Mouse (Mus musculus): ENCODE measurements around the gene Pecam1. TPM values are rescaled to one million over a fixed set of nuclear protein-coding genes. Genes with fewer than 3 reads are reported as not detected.
"Not testable (repeated sequence)": the region's sequence is repeated elsewhere in the genome, so short reads cannot be mapped to it uniquely, and the experiment has no call there.

The Pecam1 gene
- polyA plus RNA-seq, 1 experiment = 13.6 TPM

DNA sequence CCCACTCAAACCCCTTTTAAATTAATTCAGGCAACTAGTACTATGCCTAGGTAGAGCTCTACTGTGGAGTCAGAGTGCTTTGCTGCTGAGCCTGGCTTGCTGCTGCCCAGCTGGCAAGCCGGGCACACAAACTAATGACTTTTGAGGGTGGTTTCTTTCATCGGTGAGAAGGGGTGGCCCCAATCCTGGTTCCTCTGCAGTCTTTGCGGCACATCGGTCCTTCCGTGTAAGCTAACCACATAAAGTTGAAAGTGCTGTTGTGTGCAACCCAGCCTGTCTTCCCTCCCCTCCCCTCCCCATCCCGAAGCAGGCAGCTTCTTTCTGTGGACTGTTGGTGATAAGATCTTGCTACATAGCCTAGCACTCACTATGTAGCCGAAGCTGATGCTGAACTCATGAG is 1.7 kb upstream of the Pecam1 start:
- H3K36me3 ChIP-seq (replicated peaks; ENCODE audit: low read length) = peaks cover 15% of the 10 kb centered on the region
- H3K4me1 ChIP-seq = peaks cover 29% of the 10 kb centered on the region
- peak overlapping the region; percentile 78 for H3K4me3 ChIP-seq (replicated peaks)
- H3K27me3 ChIP-seq (replicated peaks) = peaks cover 53% of the 10 kb centered on the region
- H3K9me3 ChIP-seq = peaks cover 18% of the 10 kb centered on the region; the same call in 1 of the 2 replicates
- TF ChIP-seq GATA1 (IDR thresholded peaks at IDR 0.05; ENCODE audit: borderline replicate concordance, low read length) (no peak), FLI1 (IDR thresholded peaks at IDR 0.05; ENCODE audit: low read length) (no peak)

DNA sequence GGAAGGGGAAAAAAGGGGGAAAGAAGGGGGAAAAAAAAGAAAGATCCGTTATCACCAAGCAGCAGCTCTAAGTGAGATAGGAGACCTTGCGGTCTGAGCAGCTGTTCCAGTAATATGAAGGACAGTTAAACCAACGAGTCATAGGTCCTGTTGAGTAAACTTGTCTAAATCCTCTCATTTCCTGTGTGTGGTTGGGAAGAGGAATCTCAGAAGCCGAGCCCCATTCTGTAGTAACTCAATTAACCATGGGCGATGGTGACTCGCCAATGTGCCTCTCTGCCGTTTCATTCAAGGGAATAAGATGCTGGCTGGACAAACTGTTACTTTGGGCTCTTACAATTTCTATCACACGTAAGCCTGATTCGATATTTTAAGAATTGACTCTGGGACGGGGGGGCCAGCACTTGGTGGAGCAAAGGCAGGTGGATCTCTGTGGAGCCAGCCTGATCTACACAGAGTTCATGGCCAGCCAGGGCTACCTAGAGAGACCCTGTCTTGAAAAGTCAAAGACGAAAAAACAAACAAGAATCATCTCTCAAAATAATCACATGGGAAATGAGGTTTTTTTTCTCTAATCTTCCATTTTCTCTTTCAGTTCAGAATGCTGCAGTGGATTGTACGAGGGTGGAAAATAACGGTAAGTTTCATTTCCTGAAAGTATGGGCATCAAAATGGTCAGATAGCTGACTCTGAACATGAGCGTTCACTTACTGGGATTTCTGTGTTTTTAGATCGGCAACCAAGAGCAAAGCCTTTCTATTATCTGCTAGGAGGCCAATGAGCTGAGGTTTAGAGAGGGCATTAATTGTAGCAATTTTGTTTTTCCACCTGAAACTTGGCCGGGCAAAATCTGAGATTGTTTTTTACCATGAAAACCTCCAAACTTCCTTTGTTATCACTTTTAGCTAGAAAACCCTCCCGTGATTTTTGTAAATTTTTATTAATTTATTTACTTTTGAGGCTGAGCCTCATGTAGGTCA is 901 bp upstream of the Pecam1 start, which contains the start of gene Milr1:
Gene Milr1 (plus strand): TSS at position 188 of the 980 bp plus-strand sequence.
- peaks cover 11% of the 10 kb centered on the region for H3K36me3 ChIP-seq (replicated peaks; ENCODE audit: low read length)
- H3K4me3 ChIP-seq (replicated peaks) = peak within 1 kb of the TSS; percentile 83
- peaks cover 15% of the 10 kb centered on the region; the same call in 1 of the 2 replicates for H3K9me3 ChIP-seq
- peaks cover 53% of the 10 kb centered on the region for H3K27me3 ChIP-seq (replicated peaks)
- peaks cover 27% of the 10 kb centered on the region for H3K4me1 ChIP-seq
- no peak for TF ChIP-seq FLI1 (IDR thresholded peaks at IDR 0.05; ENCODE audit: low read length)
- no peak for TF ChIP-seq GATA1 (IDR thresholded peaks at IDR 0.05; ENCODE audit: borderline replicate concordance, low read length)

DNA sequence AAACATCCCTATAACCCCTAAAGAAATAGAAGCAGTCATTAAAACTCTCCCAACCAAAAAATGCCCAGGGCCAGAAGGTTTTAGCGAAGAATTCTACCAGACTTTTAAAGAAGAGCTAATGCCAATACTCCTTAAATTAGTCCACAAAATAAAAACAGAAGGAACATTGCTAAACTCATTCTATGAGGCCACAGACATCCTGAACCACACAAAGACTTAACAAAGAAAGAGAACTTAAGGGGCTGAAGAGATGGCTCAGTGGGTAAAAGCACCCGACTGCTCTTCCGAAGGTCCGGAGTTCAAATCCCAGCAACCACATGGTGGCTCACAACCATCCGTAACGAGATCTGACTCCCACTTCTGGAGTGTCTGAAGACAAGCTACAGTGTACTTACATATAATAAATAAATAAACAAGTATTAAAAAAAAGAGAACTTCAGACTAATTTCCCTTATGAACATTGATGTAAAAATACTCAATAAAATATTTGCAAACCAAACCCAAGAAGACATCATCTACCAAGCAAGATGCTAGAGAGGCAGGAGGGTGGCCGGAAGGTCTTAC is 789 bp downstream of the Pecam1 start:
- Histone ChIP-seq H3K4me1 (peaks cover 27% of the 10 kb centered on the region), H3K9me3 (peaks cover 13% of the 10 kb centered on the region; the same call in 1 of the 2 replicates), H3K27me3 (replicated peaks) (peaks cover 47% of the 10 kb centered on the region)
- not testable (repeated sequence) for H3K4me3 ChIP-seq (replicated peaks); H3K36me3 ChIP-seq (replicated peaks; ENCODE audit: low read length)

- Histone ChIP-seq H3K9me3 (0 out of 2 replicates have a peak, but pooled peaks cover 5% of the 10 kb centered on the region), H3K4me1 (peaks cover 12% of the 10 kb centered on the region), H3K27me3 (replicated peaks) (peaks cover 9% of the 10 kb centered on the region), H3K36me3 (replicated peaks; ENCODE audit: low read length) (no peaks in the 10 kb centered on the region), H3K4me3 (replicated peaks) (no peak overlapping the region)
- TF ChIP-seq FLI1 (IDR thresholded peaks at IDR 0.05; ENCODE audit: low read length) (no peak), GATA1 (IDR thresholded peaks at IDR 0.05; ENCODE audit: borderline replicate concordance, low read length) (no peak)
Measured at GRCm38 (mm10) chr11:106744949-106745348, 5.5 kb downstream of the Pecam1 start.

GRCm38 (mm10) chr11:106742388-106742841 is 8.0 kb downstream of the Pecam1 start:
- peaks cover 9% of the 10 kb centered on the region for H3K27me3 ChIP-seq (replicated peaks)
- peaks cover 11% of the 10 kb centered on the region for H3K4me1 ChIP-seq
- H3K36me3 ChIP-seq (replicated peaks; ENCODE audit: low read length) = no peaks in the 10 kb centered on the region
- 0 out of 2 replicates have a peak, but pooled peaks cover 5% of the 10 kb centered on the region for H3K9me3 ChIP-seq
- no peak for TF ChIP-seq FLI1 (IDR thresholded peaks at IDR 0.05; ENCODE audit: low read length)
- TF ChIP-seq GATA1 (IDR thresholded peaks at IDR 0.05; ENCODE audit: borderline replicate concordance, low read length) = no peak
- no peak overlapping the region for H3K4me3 ChIP-seq (replicated peaks)

DNA sequence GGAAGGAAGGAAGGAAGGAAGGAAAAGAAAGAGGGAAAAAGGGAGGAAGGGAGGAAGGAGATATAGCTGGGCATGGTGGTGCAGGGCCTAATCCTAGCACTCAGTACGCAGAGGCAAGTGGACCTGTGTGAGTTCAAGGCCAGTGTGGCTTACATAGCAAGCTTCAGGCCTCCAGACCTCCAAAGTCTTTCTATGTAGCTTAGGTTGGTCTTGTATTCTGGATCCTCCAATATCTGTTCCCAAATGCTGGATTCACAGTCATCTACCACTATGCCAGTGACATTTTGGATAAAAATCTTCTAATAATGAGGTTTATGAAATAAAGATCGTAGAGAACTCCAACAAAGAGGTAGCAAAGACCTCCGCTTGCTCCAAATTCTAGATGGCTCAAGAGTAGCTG is 8.6 kb downstream of the Pecam1 start:
- no peak for TF ChIP-seq GATA1 (IDR thresholded peaks at IDR 0.05; ENCODE audit: borderline replicate concordance, low read length)
- TF ChIP-seq FLI1 (IDR thresholded peaks at IDR 0.05; ENCODE audit: low read length) = no peak
- H3K36me3 ChIP-seq (replicated peaks; ENCODE audit: low read length) = no peaks in the 10 kb centered on the region
- H3K9me3 ChIP-seq = 0 out of 2 replicates have a peak, but pooled peaks cover 5% of the 10 kb centered on the region
- H3K27me3 ChIP-seq (replicated peaks) = peaks cover 12% of the 10 kb centered on the region
- peaks cover 11% of the 10 kb centered on the region for H3K4me1 ChIP-seq
- no peak overlapping the region for H3K4me3 ChIP-seq (replicated peaks)

DNA sequence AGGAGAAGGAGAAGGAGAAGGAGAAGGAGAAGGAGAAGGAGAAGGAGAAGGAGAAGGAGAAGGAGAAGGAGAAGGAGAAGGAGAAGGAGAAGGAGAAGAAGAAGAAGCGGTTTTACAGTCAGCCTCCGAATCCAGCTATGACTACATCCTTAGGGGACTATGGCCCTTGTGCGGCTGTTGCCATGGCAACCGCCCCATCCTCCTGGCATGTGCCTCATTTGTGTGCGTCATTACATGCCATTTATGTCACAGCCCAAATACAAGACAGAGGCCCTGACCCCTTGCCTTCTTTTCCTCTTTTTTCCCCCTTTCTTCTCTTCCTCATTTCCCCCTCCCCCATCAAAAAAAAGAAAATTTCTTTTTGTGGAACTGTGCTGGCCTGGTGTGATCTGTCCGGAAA is 9.2 kb downstream of the Pecam1 start:
- Histone ChIP-seq H3K9me3 (0 out of 2 replicates have a peak, but pooled peaks cover 5% of the 10 kb centered on the region), H3K36me3 (replicated peaks; ENCODE audit: low read length) (no peaks in the 10 kb centered on the region), H3K4me3 (replicated peaks) (no peak overlapping the region), H3K4me1 (peaks cover 11% of the 10 kb centered on the region), H3K27me3 (replicated peaks) (peaks cover 15% of the 10 kb centered on the region)
- TF ChIP-seq FLI1 (IDR thresholded peaks at IDR 0.05; ENCODE audit: low read length) (no peak), GATA1 (IDR thresholded peaks at IDR 0.05; ENCODE audit: borderline replicate concordance, low read length) (no peak)

- not testable (repeated sequence) for H3K9me3 ChIP-seq; H3K4me3 ChIP-seq (replicated peaks); H3K36me3 ChIP-seq (replicated peaks; ENCODE audit: low read length)
- Histone ChIP-seq H3K4me1 (peaks cover 11% of the 10 kb centered on the region), H3K27me3 (replicated peaks) (peaks cover 14% of the 10 kb centered on the region)
Measured at GRCm38 (mm10) chr11:106740724-106741123, 9.7 kb downstream of the Pecam1 start.

DNA sequence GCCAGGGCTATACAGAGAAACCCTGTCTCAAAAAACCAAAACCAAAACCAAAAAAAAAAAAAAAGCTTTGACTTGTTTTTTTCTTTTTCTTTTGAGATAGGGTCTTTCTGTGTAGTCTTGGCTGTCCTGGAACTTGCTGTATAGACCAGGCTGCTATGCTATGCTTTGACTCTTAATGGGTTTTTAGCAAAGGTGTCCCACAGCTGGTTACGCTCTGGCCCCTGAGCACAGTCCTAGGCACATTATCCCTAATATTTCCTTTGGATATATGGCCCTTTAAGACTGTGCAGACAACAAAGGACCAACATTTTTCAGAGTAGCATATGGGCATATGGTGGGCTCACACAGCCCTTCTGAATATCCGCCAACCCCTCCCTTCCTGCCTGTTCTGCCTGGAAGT is 11.3 kb downstream of the Pecam1 start:
- Histone ChIP-seq H3K36me3 (replicated peaks; ENCODE audit: low read length) (no peaks in the 10 kb centered on the region), H3K9me3 (no peaks in the 10 kb centered on the region), H3K4me3 (replicated peaks) (no peak overlapping the region), H3K4me1 (peaks cover 15% of the 10 kb centered on the region), H3K27me3 (replicated peaks) (peaks cover 11% of the 10 kb centered on the region)
- no peak for TF ChIP-seq FLI1 (IDR thresholded peaks at IDR 0.05; ENCODE audit: low read length)
- TF ChIP-seq GATA1 (IDR thresholded peaks at IDR 0.05; ENCODE audit: borderline replicate concordance, low read length) = no peak

DNA sequence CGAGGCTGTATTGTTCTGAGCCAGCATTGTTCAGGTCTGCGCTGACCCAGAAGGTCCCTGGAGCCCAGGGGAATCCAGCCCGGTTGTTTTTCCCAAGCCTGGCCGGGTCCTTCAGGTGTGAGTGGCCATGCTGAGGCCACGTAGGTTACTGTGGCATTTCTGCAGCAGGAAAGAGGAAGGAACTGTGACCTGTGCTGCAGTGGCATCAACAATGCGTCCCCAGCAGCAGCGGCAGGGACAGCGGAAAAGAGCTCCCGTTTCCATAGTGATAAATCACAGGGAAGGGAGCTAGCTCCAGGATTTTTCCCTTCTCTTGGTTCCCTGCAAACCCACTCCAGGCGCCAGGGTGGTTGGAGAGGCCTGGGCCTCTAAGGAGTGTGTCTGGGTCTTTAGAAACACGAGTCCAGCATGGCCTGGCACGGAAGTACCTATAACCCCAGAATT is 13.2 kb downstream of the Pecam1 start:
- Histone ChIP-seq H3K4me3 (replicated peaks) (no peak overlapping the region), H3K4me1 (peaks cover 15% of the 10 kb centered on the region), H3K36me3 (replicated peaks; ENCODE audit: low read length) (no peaks in the 10 kb centered on the region), H3K9me3 (no peaks in the 10 kb centered on the region), H3K27me3 (replicated peaks) (peaks cover 9% of the 10 kb centered on the region)
- TF ChIP-seq GATA1 (IDR thresholded peaks at IDR 0.05; ENCODE audit: borderline replicate concordance, low read length) (no peak), FLI1 (IDR thresholded peaks at IDR 0.05; ENCODE audit: low read length) (no peak)

All from megakaryocyte, embryonic 14.5 days (primary cell).